Mouse (Mus musculus) left cerebral cortex, adult 9 months (tissue): ENCODE measurements around the gene Sh2d2a.
A peak's percentile ranks its signal among the peaks of the same experiment; 100 is the strongest.
"Not testable (repeated sequence)": the region's sequence is repeated elsewhere in the genome, so short reads cannot be mapped to it uniquely, and the experiment has no call there.

ENCODE experiments used
- DNase-seq, 2 experiments: peaks; one replicate each; pipeline ENCODE4 v3.0.0; 2022; ENCODE audit warnings: low spot score in 2 of 2

Sh2d2a gene

GRCm38 (mm10) chr3:87855936-87856335 lies 9.4 kb downstream of the Sh2d2a start:
- no peak for DNase-seq

GRCm38 (mm10) chr3:87857666-87858065 lies 11.1 kb downstream of the Sh2d2a start:
- no peak for DNase-seq

- peak in 1 of 2 experiments; percentile 74 for DNase-seq
These were observed 13.3 kb downstream of the Sh2d2a start for GRCm38 (mm10) chr3:87859813-87860212.

- DNase-seq = not testable (repeated sequence)
These were observed 17.6 kb downstream of the Sh2d2a start for GRCm38 (mm10) chr3:87864111-87864510.

- no peak for DNase-seq
These were observed 31.2 kb downstream of the Sh2d2a start for GRCm38 (mm10) chr3:87877730-87878129.

- DNase-seq = no peak
These were observed 37.7 kb downstream of the Sh2d2a start for GRCm38 (mm10) chr3:87884291-87884690.

GRCm38 (mm10) chr3:87884708-87885251 lies 38.2 kb downstream of the Sh2d2a start:
- peak in 1 of 2 experiments; percentile 23 for DNase-seq

GRCm38 (mm10) chr3:87885281-87886003 lies 38.9 kb downstream of the Sh2d2a start, which contains the start of gene Prcc:
Gene Prcc (minus strand): TSS chr3:87885608.
- peak; percentile 98 to 99 for DNase-seq

GRCm38 (mm10) chr3:87886004-87886365 lies 39.4 kb downstream of the Sh2d2a start:
- DNase-seq = no peak

- DNase-seq = peak in 1 of 2 experiments; percentile 20
These were observed 39.9 kb downstream of the Sh2d2a start for GRCm38 (mm10) chr3:87886416-87886815.

- DNase-seq = not testable (repeated sequence)
These were observed 40.8 kb downstream of the Sh2d2a start for GRCm38 (mm10) chr3:87887400-87887799.

- DNase-seq = no peak
These were observed 44.9 kb downstream of the Sh2d2a start for GRCm38 (mm10) chr3:87891481-87891880.

GRCm38 (mm10) chr3:87893367-87893905 lies 46.9 kb downstream of the Sh2d2a start:
- DNase-seq = no peak

GRCm38 (mm10) chr3:87899266-87899665 lies 52.7 kb downstream of the Sh2d2a start:
- DNase-seq = no peak

GRCm38 (mm10) chr3:87899776-87900175 lies 53.2 kb downstream of the Sh2d2a start:
- no peak for DNase-seq

- DNase-seq = no peak
These were observed 54.6 kb downstream of the Sh2d2a start for GRCm38 (mm10) chr3:87901036-87901624.

- DNase-seq = not testable (repeated sequence)
These were observed 55.4 kb downstream of the Sh2d2a start for GRCm38 (mm10) chr3:87901959-87902358.

- DNase-seq = no peak
These were observed 57.3 kb downstream of the Sh2d2a start for GRCm38 (mm10) chr3:87903821-87904220.
